Mouse (Mus musculus): ENCODE data around the gene Tln1. TPM values are rescaled to one million over a fixed set of nuclear protein-coding genes. Genes with fewer than 3 reads are reported as not detected.

The Tln1 gene
- polyA plus RNA-seq (2021; fragmentation: Nextera tagmentation): 46.0 and 49.4 TPM in 2 replicates
- long read RNA-seq, experiment 1, transcript Tln1-202 (2 exons, 937 nt): major isoform, 37 of 57 reads
- long read RNA-seq, experiment 1, partial matches to known transcripts: 20 of 57 reads
- long read RNA-seq, experiment 1, other reads (novel, unspliced or antisense): 0 of 57 reads
- long read RNA-seq, experiment 2, partial matches to known transcripts: 20 of 26 reads
- long read RNA-seq, experiment 2, other reads (novel, unspliced or antisense): 2 of 26 reads

DNA sequence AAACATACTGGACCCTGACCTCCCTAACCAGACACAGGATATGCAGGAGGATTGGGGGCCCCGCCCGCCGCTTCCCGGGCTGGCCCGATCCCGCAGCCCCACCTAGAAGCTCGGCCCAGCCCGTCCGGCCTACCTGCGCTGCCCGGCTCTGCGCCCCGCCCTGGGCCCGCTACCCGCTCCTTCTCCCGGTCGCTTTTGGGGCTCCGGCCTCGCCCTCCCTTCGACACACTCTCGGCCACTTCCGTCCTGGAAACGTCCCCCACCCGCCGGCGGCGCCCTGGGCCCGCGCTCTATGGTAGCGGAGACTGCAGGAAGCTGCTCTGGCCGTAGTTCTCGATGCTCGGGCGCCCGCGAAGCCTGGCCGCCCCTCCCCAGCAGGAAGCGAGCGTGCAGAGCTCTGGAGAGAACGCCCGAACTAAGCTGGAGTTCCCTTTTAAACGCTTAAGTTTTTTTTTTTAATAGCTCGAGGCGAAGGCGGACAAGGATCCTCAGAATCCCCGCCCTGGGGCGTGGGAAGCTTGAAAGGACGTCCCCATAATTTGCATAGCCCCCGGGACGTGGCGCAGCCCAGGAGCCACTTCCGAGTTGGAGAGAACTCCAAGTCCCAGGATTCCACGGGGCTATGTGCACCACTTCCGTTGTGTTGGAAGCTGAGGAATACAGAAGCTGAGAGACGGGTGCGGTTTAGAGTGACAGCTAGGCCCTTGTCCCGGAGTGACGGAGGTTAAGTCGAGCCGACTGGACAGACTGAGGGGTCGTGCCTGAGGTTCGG, at the start of gene Tln1, which contains the start of gene Creb3:
Tln1 (minus strand) TSS at position 695 of the 772 bp plus-strand sequence.
Creb3 (plus strand) TSS at position 336 of the 772 bp plus-strand sequence.

DNA sequence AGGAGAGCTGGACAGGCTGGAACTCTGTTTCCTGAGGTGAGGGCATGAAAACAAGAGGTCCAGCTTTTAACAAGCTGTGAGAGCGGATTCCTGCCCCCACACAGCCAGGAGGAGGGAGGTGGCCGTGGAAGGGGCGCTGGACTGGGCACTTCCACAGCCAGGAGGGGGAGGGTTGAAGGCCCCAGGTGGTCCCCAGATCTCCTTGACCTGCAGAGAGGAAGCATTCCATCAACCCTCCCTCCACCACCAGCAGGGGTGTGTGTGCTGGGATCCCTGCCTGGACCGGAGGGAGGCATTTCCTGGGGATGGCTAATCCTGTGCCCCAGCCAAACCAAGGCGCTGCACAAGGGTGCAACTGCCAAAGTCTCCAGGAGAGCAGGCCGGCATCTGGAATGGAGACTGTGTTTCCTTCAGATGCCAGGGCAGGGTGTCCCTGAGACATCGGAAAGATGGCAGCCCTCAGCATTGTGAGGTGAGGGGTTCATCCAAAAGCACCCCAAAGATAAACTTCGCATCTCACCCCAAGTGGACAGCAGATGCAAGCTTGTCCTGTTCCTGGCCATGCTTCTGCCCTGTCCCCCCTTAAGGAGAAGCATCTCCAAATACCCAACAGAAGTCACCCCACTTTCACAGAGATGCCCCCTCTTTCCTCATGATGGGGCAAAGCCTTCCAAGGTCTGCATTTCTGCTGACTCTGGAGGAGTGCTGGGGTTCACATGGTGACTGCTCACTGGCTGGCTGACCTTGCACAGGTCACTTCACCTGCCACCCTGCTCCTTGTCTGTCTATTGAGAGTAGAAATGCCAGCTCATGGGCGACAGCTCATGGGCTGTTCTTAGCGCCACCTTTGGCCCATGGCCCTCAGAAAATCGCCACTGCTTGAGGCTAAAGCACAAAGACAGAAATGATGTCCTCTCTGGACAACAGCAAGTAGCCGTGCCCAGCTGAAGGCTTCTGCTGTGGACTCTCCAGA, 22.2 kb upstream of the Tln1 start, which contains the start of gene Msmp:
Msmp (minus strand) TSS at position 51 of the 973 bp plus-strand sequence.

DNA sequence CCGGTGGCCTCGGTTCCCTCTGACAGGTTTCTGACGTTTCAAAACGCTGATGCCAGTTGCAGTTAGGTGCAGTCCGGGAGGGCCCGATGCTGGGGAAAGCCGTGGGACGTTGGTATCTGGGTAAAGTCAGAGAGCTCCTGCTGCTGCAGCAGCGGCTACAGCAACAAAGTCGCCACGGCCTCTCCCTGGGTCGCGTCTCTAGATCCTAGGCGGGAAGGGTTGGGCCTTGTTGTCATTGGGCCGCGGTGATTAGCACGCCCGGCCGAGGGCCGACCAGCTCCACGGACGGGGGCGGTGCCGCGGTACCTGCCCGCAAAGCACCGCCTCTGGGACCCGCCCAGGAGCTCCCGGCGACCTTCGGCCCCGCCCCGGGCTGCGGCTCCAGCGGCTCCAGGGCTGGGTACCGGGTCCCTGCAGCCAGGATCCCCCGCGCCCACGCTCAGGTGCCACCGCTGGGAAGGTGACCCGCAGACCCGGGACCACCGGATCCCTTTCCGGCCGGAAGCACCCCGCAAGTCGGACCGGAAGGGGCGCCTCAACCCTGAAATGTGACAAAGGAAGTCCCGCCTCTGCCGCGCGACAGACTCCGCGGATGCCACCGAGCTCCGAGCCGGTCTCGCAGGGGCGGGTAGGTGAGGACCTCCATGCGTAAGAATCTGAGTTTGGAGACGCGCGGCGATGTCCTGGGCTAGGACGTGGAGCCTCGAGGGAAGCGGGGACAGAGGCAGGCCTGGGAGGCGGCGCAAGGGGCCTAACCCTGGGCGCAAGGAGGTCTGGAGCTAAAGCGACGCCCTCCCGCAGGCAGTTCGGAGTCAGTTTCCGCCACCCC, 16.1 kb upstream of the Tln1 start, which contains the start of the genes Rgp1 and Gba2:
Rgp1 (plus strand) TSS at position 340 of the 829 bp plus-strand sequence.
Gba2 (minus strand) TSS at position 498 of the 829 bp plus-strand sequence.

DNA sequence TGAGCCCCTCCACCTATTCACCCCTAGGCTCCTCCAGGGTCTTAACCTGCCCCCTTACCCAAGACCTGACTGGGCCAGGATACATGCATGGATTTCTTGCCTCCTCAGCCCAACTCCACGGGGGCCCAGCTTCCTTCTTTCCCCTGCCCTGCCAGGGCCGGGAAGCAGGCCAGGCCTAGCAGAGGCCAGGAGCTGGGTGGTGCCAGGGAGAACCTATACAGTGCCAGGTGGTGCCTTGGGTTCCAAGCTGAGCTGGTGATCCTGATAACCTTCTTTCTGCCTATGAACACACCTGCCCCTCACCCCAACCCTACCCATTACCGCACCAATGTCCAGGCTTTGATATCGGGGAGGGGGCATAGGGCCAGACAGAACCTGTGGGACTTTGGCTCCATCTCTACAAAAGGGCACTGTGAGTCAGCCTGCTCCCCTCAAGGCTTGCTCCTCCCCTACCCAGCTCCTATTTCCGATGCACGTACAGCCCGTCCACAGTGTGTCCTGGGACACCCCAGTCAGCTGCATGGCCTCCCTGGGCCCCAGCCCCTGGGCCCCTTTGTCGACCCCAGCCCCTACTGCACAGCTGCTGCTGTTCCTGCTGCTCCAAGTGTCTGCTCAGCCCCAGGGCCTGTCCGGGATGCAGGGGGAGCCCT, 55.8 kb downstream of the Tln1 start, which contains the start of gene Car9:
Car9 (plus strand) TSS at position 431 of the 650 bp plus-strand sequence.

DNA sequence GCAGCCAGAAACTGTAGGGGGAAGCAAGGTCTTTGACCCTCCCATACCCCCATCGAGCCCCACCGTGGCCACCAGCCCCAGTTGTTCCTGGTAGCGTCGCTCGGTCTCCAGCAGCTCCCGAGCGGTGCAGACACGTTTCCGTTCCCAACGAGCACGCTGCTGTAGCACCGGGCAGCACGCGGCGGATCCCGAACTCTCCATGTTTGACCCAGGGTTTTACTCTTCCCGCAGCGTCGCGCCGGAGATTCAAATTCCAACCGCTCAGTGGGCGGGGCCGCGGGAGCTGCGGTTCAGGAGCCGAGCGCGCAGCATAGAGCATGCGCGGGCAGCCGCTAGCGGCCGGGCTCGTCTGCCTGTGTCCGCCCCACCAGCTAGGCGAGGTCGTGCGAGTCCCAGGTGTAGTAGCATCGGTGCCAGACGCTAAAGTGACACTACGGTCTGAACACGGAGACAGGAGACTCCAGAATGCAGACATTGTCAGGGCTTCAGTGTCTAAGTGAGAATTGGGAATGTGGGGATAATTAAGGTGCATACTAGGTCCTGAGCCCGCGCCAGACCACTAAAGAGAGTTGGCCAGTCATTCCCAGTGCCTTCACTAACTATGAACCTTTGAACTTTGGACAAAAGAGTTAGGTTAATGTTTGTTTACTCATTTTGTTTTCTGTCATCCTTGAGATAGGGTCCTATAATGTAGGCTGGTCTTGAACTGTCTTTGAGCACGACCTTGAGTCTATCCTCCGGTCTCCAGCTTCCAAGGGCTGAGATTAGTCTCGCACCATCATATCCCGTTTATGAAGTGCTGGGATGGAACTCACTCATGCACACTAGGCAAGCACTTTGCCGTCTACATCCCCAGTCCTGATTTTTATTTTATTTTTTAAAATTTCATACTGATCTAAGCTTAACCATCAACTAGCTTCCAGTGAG, 62.8 kb downstream of the Tln1 start, which contains the start of gene Arhgef39:
Arhgef39 (minus strand) TSS at position 289 of the 927 bp plus-strand sequence.

DNA sequence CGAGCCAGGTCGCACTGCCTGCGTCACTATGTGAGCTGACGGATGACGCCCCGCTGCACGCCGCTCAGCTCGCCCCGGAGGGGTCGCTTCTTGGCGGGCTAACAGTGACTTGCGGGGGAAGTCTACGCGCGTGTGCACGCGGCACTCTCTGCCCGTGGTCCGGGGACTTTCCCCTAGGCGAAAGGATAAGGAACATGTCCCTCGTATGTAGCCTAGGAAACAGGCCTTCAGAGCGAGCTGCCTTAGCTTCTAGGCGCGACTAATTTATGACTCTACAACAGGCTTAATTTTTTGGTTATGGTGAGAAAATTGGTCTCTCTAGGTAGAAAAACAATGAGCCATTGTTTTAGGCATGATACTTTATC, 69.7 kb downstream of the Tln1 start, which contains the start of gene Ccdc107:
Ccdc107 (plus strand) TSS at position 80 of the 365 bp plus-strand sequence.

DNA sequence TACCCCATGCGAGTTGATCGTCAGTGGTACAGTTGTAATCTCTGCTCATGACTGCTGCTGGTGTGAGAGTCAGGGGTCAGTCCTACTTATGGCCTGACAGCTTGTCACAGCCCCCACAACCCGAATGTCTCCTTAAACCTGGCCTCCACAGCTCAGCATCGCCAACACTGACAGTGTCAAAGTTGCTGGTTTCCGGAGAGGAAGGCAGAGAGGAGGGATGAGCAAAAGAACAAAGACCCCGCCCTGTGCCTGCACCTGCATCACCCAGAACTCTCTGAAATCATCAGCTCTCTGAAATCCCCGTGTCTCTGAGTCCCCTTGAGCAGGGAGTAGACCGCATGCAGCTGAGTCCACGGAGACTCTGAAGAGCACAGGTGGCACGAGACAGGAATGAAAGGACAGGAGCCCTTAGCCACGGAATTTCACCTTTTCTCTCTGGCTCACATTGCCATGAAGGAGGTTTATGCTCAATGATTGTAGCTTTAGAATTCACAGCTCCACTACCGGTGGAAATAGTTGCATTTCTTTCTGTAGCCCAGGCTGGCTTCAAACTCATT, 78.9 kb downstream of the Tln1 start, which contains the start of gene Sit1:
Sit1 (minus strand) TSS at position 200 of the 557 bp plus-strand sequence.

Other genes with a start within 250 kb of the Tln1 start
- 52.0 and 78.4 TPM in 2 replicates for gene Rusc2, start 180.7 kb downstream of the Tln1 start, polyA plus RNA-seq (2021; fragmentation: Nextera tagmentation)
- gene Fam166b, start 133.6 kb downstream of the Tln1 start, polyA plus RNA-seq (2021; fragmentation: Nextera tagmentation): 0.79 and 2.1 TPM in 2 replicates
- 6.8 and 9.2 TPM in 2 replicates for gene Tesk1, start 120.8 kb downstream of the Tln1 start, polyA plus RNA-seq (2021; fragmentation: Nextera tagmentation)
- gene Cd72, start 108.1 kb downstream of the Tln1 start, polyA plus RNA-seq (2021; fragmentation: Nextera tagmentation): 3.8 and 5.5 TPM in 2 replicates
- not detected in 2 replicates for gene Sit1, start 79.0 kb downstream of the Tln1 start, polyA plus RNA-seq (2021; fragmentation: Nextera tagmentation)
- 85.4 and 101 TPM in 2 replicates for gene Ccdc107, start 69.8 kb downstream of the Tln1 start, polyA plus RNA-seq (2021; fragmentation: Nextera tagmentation)
- 0.38 and 1.2 TPM in 2 replicates for gene Arhgef39, start 63.0 kb downstream of the Tln1 start, polyA plus RNA-seq (2021; fragmentation: Nextera tagmentation)
- 0.44 and 0.94 TPM in 2 replicates for gene Car9, start 55.7 kb downstream of the Tln1 start, polyA plus RNA-seq (2021; fragmentation: Nextera tagmentation)
- 2.9 and 4.0 TPM in 2 replicates for gene Tpm2, start 38.9 kb downstream of the Tln1 start, polyA plus RNA-seq (2021; fragmentation: Nextera tagmentation)
- 61.7 and 62.9 TPM in 2 replicates for gene Creb3, start 359 bp downstream of the Tln1 start, polyA plus RNA-seq (2021; fragmentation: Nextera tagmentation)
- 25.7 and 34.6 TPM in 2 replicates for gene Rgp1, start 16.0 kb upstream of the Tln1 start, polyA plus RNA-seq (2021; fragmentation: Nextera tagmentation)
- 22.4 and 27.0 TPM in 2 replicates for gene Gba2, start 16.2 kb upstream of the Tln1 start, polyA plus RNA-seq (2021; fragmentation: Nextera tagmentation)
- gene Msmp, start 21.8 kb upstream of the Tln1 start, polyA plus RNA-seq (2021; fragmentation: Nextera tagmentation): 0.24 TPM in 1 of 2 replicates, not detected in the other
- 5.0 and 6.5 TPM in 2 replicates for gene Npr2, start 69.2 kb upstream of the Tln1 start, polyA plus RNA-seq (2021; fragmentation: Nextera tagmentation)
- 3.8 and 4.6 TPM in 2 replicates for gene Spag8, start 90.9 kb upstream of the Tln1 start, polyA plus RNA-seq (2021; fragmentation: Nextera tagmentation)
- gene Hint2, start 93.8 kb upstream of the Tln1 start, polyA plus RNA-seq (2021; fragmentation: Nextera tagmentation): 161 and 201 TPM in 2 replicates
- 7.0 and 7.9 TPM in 2 replicates for gene Tmem8b, start 106.3 kb upstream of the Tln1 start, polyA plus RNA-seq (2021; fragmentation: Nextera tagmentation)
- gene Fam221b, start 106.5 kb upstream of the Tln1 start, polyA plus RNA-seq (2021; fragmentation: Nextera tagmentation): 1.2 TPM in 2 replicates
- not detected in 2 replicates for gene Olfr70, start 138.1 kb upstream of the Tln1 start, polyA plus RNA-seq (2021; fragmentation: Nextera tagmentation)
- gene Olfr71, start 147.6 kb upstream of the Tln1 start, polyA plus RNA-seq (2021; fragmentation: Nextera tagmentation): not detected in 2 replicates
- gene Hrct1, start 164.5 kb upstream of the Tln1 start, polyA plus RNA-seq (2021; fragmentation: Nextera tagmentation): 0.69 and 0.87 TPM in 2 replicates
- 0.21 and 0.24 TPM in 2 replicates for gene Spaar, start 167.3 kb upstream of the Tln1 start, polyA plus RNA-seq (2021; fragmentation: Nextera tagmentation)
- gene Olfr159, start 208.3 kb upstream of the Tln1 start, polyA plus RNA-seq (2021; fragmentation: Nextera tagmentation): not detected in 2 replicates